ENCODE assay signal across 14 mouse cellular contexts in genomic region chr4:107001916-107002488, GRCm38 (mm10).
DNase-seq lines count a peak whose midpoint lies in the region; ATAC-seq and TF ChIP-seq lines count a peak whose summit lies in the region.
"Had no signal": no experiment of that assay in that cellular context is flagged by ENCODE, and none has a peak within 500 bp of the region (broad histone marks: within the 10 kb centered on the region; RNA-seq: fewer than 3 reads in every experiment).

No protein-coding gene starts in this region.

- no peak overlapping the region for H3K9ac ChIP-seq in neural tube, embryonic 11.5 days (ENCODE audit: low read length)
- H3K9ac ChIP-seq in limb, embryonic 13.5 days, result 0 out of 2 replicates have a peak overlapping the region, but pooled peaks have one; percentile 48

- 0 out of 2 replicates have a peak overlapping the region, but pooled peaks have one; percentile 4 for H3K27ac ChIP-seq in cerebellum, adult 2 months (ENCODE audit: insufficient read depth, low read length)
- no peak overlapping the region for H3K27ac ChIP-seq in neural tube, embryonic 11.5 days (ENCODE audit: low read depth, low read length)
- no peak overlapping the region for H3K27ac ChIP-seq in limb, embryonic 13.5 days
- H3K27ac ChIP-seq: left cerebral cortex, adult 2 months had no signal

- 48% methylated on average over 14 of the region's 14 CpGs for WGBS in cerebellum, adult 2 months
- WGBS in neural tube, embryonic 11.5 days, result 40% methylated on average over 14 of the region's 14 CpGs
- 38% methylated on average over 14 of the region's 14 CpGs for WGBS in limb, embryonic 13.5 days

- no peak for DNase-seq in cerebellum, adult 2 months
- DNase-seq in cerebellum, adult 11-12 months, result no peak
- DNase-seq in neural tube, embryonic 11.5 days (ENCODE audit: low spot score), result no peak
- DNase-seq in neural tube, embryonic 10.5 days (ENCODE audit: extremely low spot score, low spot score), result no peak
- no peak for DNase-seq in left cerebral cortex, adult 8-10 months (ENCODE audit: low spot score in 2 of 2)
- DNase-seq in left cerebral cortex, adult 11 months (ENCODE audit: low spot score), result no peak
- no peak for DNase-seq in ovary, postnatal 36 days (ENCODE audit: low spot score)
- DNase-seq: adrenal gland, postnatal 36 days; heart, adult 18-20 months; lung, postnatal 36 days had no signal

- H3K4me1 ChIP-seq in cerebellum, adult 2 months (ENCODE audit: control insufficient read depth, insufficient read depth, low read length), result peaks cover 80% of the 10 kb centered on the region
- H3K4me1 ChIP-seq in neural tube, embryonic 11.5 days (ENCODE audit: control insufficient read depth, insufficient read depth, low read length), result peaks cover 38% of the 10 kb centered on the region
- peaks cover 90% of the 10 kb centered on the region for H3K4me1 ChIP-seq in limb, embryonic 13.5 days

- no peak overlapping the region for H3K4me2 ChIP-seq in neural tube, embryonic 11.5 days (ENCODE audit: low read depth)
- H3K4me2 ChIP-seq in limb, embryonic 13.5 days (replicated peaks), result no peak overlapping the region

- no peaks in the 10 kb centered on the region for H3K9me3 ChIP-seq in neural tube, embryonic 11.5 days (ENCODE audit: control insufficient read depth, low read length)
- no peaks in the 10 kb centered on the region for H3K9me3 ChIP-seq in limb, embryonic 13.5 days

- H3K36me3 ChIP-seq in neural tube, embryonic 11.5 days (ENCODE audit: control insufficient read depth, insufficient read depth, low read length), result peaks cover 2% of the 10 kb centered on the region; the same call in 1 of the 2 replicates
- peaks cover 17% of the 10 kb centered on the region for H3K36me3 ChIP-seq in limb, embryonic 13.5 days

- peak; percentile 42; the same call in 1 of the 2 replicates for ATAC-seq in neural tube, embryonic 11.5 days (ENCODE audit: insufficient read depth, low FRiP score, low TSS enrichment)
- no peak for ATAC-seq in limb, embryonic 13.5 days (ENCODE audit: low FRiP score, low read depth)
- ATAC-seq: inflammation-experienced regulatory T-cells, adult 6 months had no signal

- no peak overlapping the region for H3K4me3 ChIP-seq in cerebellum, adult 2 months (replicated peaks; ENCODE audit: insufficient read depth, low read depth, low read length)
- no peak overlapping the region for H3K4me3 ChIP-seq in neural tube, embryonic 11.5 days (ENCODE audit: low read depth, low read length)
- no peak overlapping the region for H3K4me3 ChIP-seq in limb, embryonic 13.5 days
- H3K4me3 ChIP-seq: erythroblast, embryonic 14.5 days; left cerebral cortex, adult 2 months had no signal

- H3K27me3 ChIP-seq in cerebellum, adult 2 months (ENCODE audit: control insufficient read depth, insufficient read depth, low read length), result no peaks in the 10 kb centered on the region
- H3K27me3 ChIP-seq in neural tube, embryonic 11.5 days (ENCODE audit: control insufficient read depth, insufficient read depth, low read length), result no peaks in the 10 kb centered on the region
- H3K27me3 ChIP-seq in limb, embryonic 13.5 days, result no peaks in the 10 kb centered on the region

- no peak for TF ChIP-seq CTCF in cerebellum, adult 2 months (IDR thresholded peaks at IDR 0.05; ENCODE audit: borderline replicate concordance, insufficient read depth, low read depth, low read length)

- TF ChIP-seq POLR2A in cerebellum, adult 2 months (IDR thresholded peaks at IDR 0.05; ENCODE audit: borderline replicate concordance, insufficient read depth, low read length), result no peak
